Mouse (Mus musculus) testis, adult 2 months (tissue): ENCODE measurements at regions not wholly inside any gene's neighbourhood (a gene's known extent, or its start where the extent isn't known, plus 50 kb on each side); places are given as distances from the start of the nearest gene placed in this dataset.

Experiments
- H3K27ac ChIP-seq: fragments of 200-500 bp; 2 replicates; pipeline ENCODE4 v1.5.1; 2012; ENCODE audit warnings: low read depth, low read length; ENCODE audit not compliant: control insufficient read depth, insufficient read depth
- H3K27me3 ChIP-seq: fragments of 200-500 bp; 2 replicates; pipeline ENCODE4 v1.6.1; 2012; ENCODE audit warnings: mild to moderate bottlenecking, low read length, moderate library complexity; ENCODE audit not compliant: control insufficient read depth, insufficient read depth
- H3K36me3 ChIP-seq: fragments of 200-500 bp; 2 replicates; pipeline ENCODE4 v1.6.1; 2012; ENCODE audit warnings: mild to moderate bottlenecking, low read length; ENCODE audit not compliant: control insufficient read depth, insufficient read depth
- H3K4me1 ChIP-seq: fragments of 200-500 bp; 2 replicates; pipeline ENCODE4 v1.6.1; 2012; ENCODE audit warnings: low read length; ENCODE audit not compliant: control insufficient read depth, insufficient read depth
- H3K4me3 ChIP-seq: fragments of 200-500 bp; 2 replicates; pipeline ENCODE4 v1.5.1; 2012; ENCODE audit warnings: low read depth, mild to moderate bottlenecking, low read length, moderate library complexity, mixed read lengths; ENCODE audit not compliant: control insufficient read depth
- CTCF ChIP-seq: fragments of 200-500 bp; IDR thresholded peaks from 2 replicates; pipeline ENCODE4 v1.5.1; 2012; ENCODE audit warnings: low read depth, mild to moderate bottlenecking, inconsistent platforms, low read length, moderate library complexity; ENCODE audit not compliant: control insufficient read depth, insufficient read depth, insufficient replicate concordance
- POLR2A ChIP-seq: fragments of 200-500 bp; IDR thresholded peaks from 2 replicates; pipeline ENCODE4 v1.6.1; 2012; ENCODE audit warnings: low read depth, mild to moderate bottlenecking, inconsistent platforms, low read length, moderate library complexity; ENCODE audit not compliant: control insufficient read depth

GRCm38 (mm10) chr3:34195729-34196450, 114.8 kb upstream of the Dnajc19 start:
- Histone ChIP-seq H3K27ac (no peak overlapping the region), H3K4me3 (no peak overlapping the region)

GRCm38 (mm10) chr3:34173416-34174097, 92.4 kb upstream of the Dnajc19 start:
- TF ChIP-seq POLR2A (no peak), CTCF (no peak)
- no peak overlapping the region for H3K27ac ChIP-seq
- no peaks in the 10 kb centered on the region for H3K36me3 ChIP-seq
- H3K4me3 ChIP-seq: no peak overlapping the region
- no peaks in the 10 kb centered on the region for H3K4me1 ChIP-seq
- H3K27me3 ChIP-seq: no peaks in the 10 kb centered on the region

More at GRCm38 (mm10) chr3:34195729-34196450, 114.8 kb upstream of the Dnajc19 start:
- Histone ChIP-seq H3K4me1 (peaks cover 3% of the 10 kb centered on the region), H3K27me3 (no peaks in the 10 kb centered on the region), H3K36me3 (no peaks in the 10 kb centered on the region)
- no peak for TF ChIP-seq POLR2A
- TF ChIP-seq CTCF: no peak

GRCm38 (mm10) chr3:34172899-34173298, 91.8 kb upstream of the Dnajc19 start:
- Histone ChIP-seq H3K4me1 (no peaks in the 10 kb centered on the region), H3K27ac (no peak overlapping the region), H3K36me3 (no peaks in the 10 kb centered on the region), H3K4me3 (no peak overlapping the region), H3K27me3 (no peaks in the 10 kb centered on the region)
- TF ChIP-seq POLR2A (no peak), CTCF (no peak)

DNA sequence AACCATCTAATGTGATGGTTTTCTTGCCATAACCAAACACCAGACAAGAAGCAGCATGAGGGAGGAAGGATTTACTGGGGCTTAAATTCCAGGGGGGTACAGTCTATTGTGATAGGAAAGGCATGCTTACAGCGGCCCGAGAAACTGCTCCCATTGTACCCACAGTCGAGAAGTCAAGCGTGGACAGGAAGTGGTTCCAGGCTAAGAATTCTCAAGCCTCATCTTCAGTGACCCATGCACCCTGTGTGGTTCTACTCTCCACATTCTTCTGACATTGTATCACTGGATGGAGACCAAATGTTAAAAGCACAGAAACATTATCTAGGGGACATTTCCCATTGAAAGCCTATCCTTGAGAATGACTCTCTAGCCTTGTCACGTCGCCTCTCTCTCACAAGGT, 90.8 kb upstream of the Dnajc19 start:
- H3K36me3 ChIP-seq: no peaks in the 10 kb centered on the region
- TF ChIP-seq POLR2A: no peak
- TF ChIP-seq CTCF: no peak

GRCm38 (mm10) chr3:34168087-34168486, 87.0 kb upstream of the Dnajc19 start:
- Histone ChIP-seq H3K27ac (no peak overlapping the region), H3K4me1 (no peaks in the 10 kb centered on the region), H3K36me3 (no peaks in the 10 kb centered on the region), H3K27me3 (no peaks in the 10 kb centered on the region), H3K4me3 (no peak overlapping the region)
- TF ChIP-seq CTCF (no peak), POLR2A (no peak)

More for the DNA sequence above, 90.8 kb upstream of the Dnajc19 start:
- Histone ChIP-seq H3K27ac (no peak overlapping the region), H3K4me3 (no peak overlapping the region), H3K4me1 (no peaks in the 10 kb centered on the region), H3K27me3 (no peaks in the 10 kb centered on the region)

- Histone ChIP-seq H3K27me3 (no peaks in the 10 kb centered on the region), H3K27ac (no peak overlapping the region), H3K4me1 (no peaks in the 10 kb centered on the region), H3K4me3 (no peak overlapping the region), H3K36me3 (no peaks in the 10 kb centered on the region)
- TF ChIP-seq POLR2A (no peak), CTCF (no peak)
Observed at GRCm38 (mm10) chr3:34150036-34150435, 68.9 kb upstream of the Dnajc19 start.

DNA sequence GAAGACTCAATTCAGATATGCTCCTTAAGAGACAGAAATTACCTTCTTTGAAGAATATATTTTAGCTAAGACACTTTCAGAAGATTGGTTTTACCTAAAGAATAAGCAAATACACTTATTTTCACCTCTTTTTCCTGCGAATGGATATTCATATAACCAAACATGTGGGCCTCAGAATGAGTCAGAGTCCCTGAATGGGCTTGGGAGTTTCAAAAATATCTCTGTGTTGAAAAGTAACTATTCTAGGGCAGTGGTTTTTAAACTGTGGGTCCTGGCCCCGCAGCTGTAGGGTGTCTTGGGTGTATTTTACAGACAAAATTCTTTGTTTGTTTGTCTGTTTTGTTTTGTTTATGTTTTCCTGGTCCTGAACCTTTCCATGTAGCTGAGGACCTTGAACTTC, 62.5 kb upstream of the Dnajc19 start:
- Histone ChIP-seq H3K4me1 (no peaks in the 10 kb centered on the region), H3K27me3 (no peaks in the 10 kb centered on the region), H3K4me3 (no peak overlapping the region), H3K27ac (no peak overlapping the region), H3K36me3 (no peaks in the 10 kb centered on the region)
- TF ChIP-seq POLR2A (no peak), CTCF (no peak)
